Mouse (Mus musculus): ENCODE measurements around the gene Tmem126a. TPM values are rescaled to one million over a fixed set of nuclear protein-coding genes. Genes with fewer than 3 reads are reported as not detected.

The Tmem126a gene
- total RNA-seq, 2 experiments from 2014 or later, result 79.6 to 81.3 TPM

GRCm38 (mm10) chr7:90426020-90427001 lies 30.7 kb downstream of the Tmem126a start, which contains the start of gene Ccdc89:
Gene Ccdc89, plus strand, starts transcription at chr7:90426577.
- intact Hi-C loops (cut with DNase I; ENCODE audit: low total_unique reads), result no loop called here
- DNase-seq, result peak; percentile 81

GRCm38 (mm10) chr7:90409934-90410333 lies 47.1 kb downstream of the Tmem126a start:
- intact Hi-C loops (cut with DNase I; ENCODE audit: low total_unique reads), result loop anchor here (5.0 kb wide), 1 partner anchor 128 kb away; no protein-coding TSS in a partner anchor
- peak; percentile 43 for DNase-seq

Other genes starting within 250 kb of the Tmem126a start
- gene Ccdc83, start 191.5 kb downstream of the Tmem126a start, total RNA-seq (2021), result under 1 TPM; 0.16 to 0.33 TPM
- 10 to 100 TPM; 22.3 to 32.1 TPM for gene Sytl2, start 155.0 kb downstream of the Tmem126a start, total RNA-seq (2021)
- gene Ccdc89, start 30.7 kb downstream of the Tmem126a start, total RNA-seq (2021), result under 1 TPM in 1 of 2 experiments, not detected in 1; 0.13 TPM
- gene Crebzf, start 14.5 kb downstream of the Tmem126a start, total RNA-seq (2021), result 10 to 100 TPM; 15.1 to 15.7 TPM
- 10 to 100 TPM; 12.6 to 13.7 TPM for gene Tmem126b, start 18.8 kb upstream of the Tmem126a start, total RNA-seq (2021)
- under 1 TPM; 0.51 to 0.69 TPM for gene Dlg2, start 19.4 kb upstream of the Tmem126a start, total RNA-seq (2021)